Mouse (Mus musculus) liver, postnatal 0 days (tissue): Measurements from ENCODE around the gene Col23a1.

Experiments
- CTCF ChIP-seq: sonication (generic); IDR thresholded peaks from 2 replicates; pipeline ENCODE4 v1.5.1; 2016; ENCODE audit warnings: antibody characterized with exemption, low read depth
- EP300 ChIP-seq: IDR thresholded peaks from 2 replicates; pipeline ENCODE4 v1.6.1; 2016; ENCODE audit warnings: antibody characterized with exemption, low read depth, mild to moderate bottlenecking

- no peak for TF ChIP-seq CTCF
- no peak for TF ChIP-seq EP300
Observed at GRCm38 (mm10) chr11:51341091-51341490, 51.4 kb downstream of the Col23a1 start.
